Mouse (Mus musculus): ENCODE measurements around the gene Adam34. TPM values are rescaled to one million over a fixed set of nuclear protein-coding genes. Genes with fewer than 3 reads are reported as not detected.
"Not testable (repeated sequence)": the region's sequence is repeated elsewhere in the genome, so short reads cannot be mapped to it uniquely, and the experiment has no call there.

Adam34 gene
- total RNA-seq (2021), result not detected

DNA sequence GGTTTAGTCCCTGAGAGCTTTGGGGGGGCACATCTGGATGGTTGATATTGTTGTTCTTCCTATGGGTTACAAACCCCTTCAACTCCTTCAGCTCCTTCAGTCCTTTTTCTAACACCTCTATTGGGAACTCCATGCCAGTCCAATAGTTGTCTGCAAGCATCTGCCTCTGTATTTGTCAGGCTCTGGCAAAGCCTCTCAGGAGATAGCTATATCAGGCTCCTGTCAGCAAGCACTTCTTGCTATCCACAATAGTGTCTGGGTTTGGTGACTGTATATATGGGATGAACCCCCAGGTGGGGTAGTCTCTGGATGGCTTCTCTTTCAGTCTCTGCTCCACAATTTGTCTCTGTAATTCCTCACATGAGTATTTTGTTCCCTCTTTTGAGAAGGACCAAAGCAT, at the start of gene Adam34:
TSS of gene Adam34 (minus strand) at position 101 of the 400 bp plus-strand sequence.
- DNase-seq (ENCODE audit: low spot score in 2 of 2), result no peak
- intact Hi-C loops (cut with DNase I), result no loop called here

DNA sequence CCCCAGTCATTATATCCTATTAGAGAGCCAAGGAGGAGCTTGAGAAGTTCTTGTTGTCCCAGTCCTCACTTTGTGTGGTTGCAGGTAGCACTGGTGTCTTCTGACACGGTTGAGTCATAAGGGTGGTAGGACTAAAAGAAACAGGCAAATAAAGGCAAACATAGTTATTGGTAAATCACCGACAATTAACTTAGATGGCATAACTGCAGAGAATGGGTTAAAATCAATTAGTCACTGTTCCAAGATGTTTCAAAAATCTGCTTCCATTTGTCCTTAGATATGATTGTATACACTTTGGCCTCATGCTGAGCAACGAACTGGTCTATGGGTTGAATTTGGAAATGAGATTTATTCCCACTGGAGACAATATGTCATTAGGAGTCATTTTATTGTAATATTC, 82.7 kb downstream of the Adam34 start, which contains the start of gene Gm5346:
TSS of gene Gm5346 (minus strand) at position 101 of the 400 bp plus-strand sequence.
- intact Hi-C loops (cut with DNase I), result no loop called here

GRCm38 (mm10) chr8:43616046-43616445, 93.8 kb downstream of the Adam34 start:
- intact Hi-C loops (cut with DNase I), result no loop called here
- no peak for DNase-seq (ENCODE audit: low spot score in 2 of 2)

More for the DNA sequence above, 82.7 kb downstream of the Adam34 start, which contains the start of gene Gm5346:
- no peak for DNase-seq (ENCODE audit: low spot score in 2 of 2)

GRCm38 (mm10) chr8:43603657-43604056, 106.2 kb downstream of the Adam34 start:
- intact Hi-C loops (cut with DNase I); DNase-seq (ENCODE audit: low spot score in 2 of 2): not testable (repeated sequence)

GRCm38 (mm10) chr8:43603166-43603565, 106.7 kb downstream of the Adam34 start:
- DNase-seq (ENCODE audit: low spot score in 2 of 2); intact Hi-C loops (cut with DNase I): not testable (repeated sequence)

Other genes starting within 250 kb of the Adam34 start
- gene Adam26b, start 181.9 kb downstream of the Adam34 start, total RNA-seq (2021), result not detected
- not detected for gene Adam26a, start 133.3 kb downstream of the Adam34 start, total RNA-seq (2021)
- gene Gm5346, start 82.8 kb downstream of the Adam34 start, total RNA-seq (2021), result not detected

Measured in left cerebral cortex, postnatal 36 days (tissue).